Mouse (Mus musculus) splenic B cell, adult 2 months (primary cell): ENCODE data around the gene Dok5.

Experiments used
- DNase-seq: peaks from one replicate; pipeline ENCODE4 v3.0.0-alpha.2; 2011; ENCODE audit warnings: low read depth, low spot score
- H3K27me3 ChIP-seq: 2 replicates; pipeline ENCODE4 v1.6.1; 2012; ENCODE audit warnings: mild to moderate bottlenecking, low read length, moderate library complexity, mixed read lengths; ENCODE audit not compliant: control insufficient read depth, poor library complexity, insufficient read depth, severe bottlenecking
- H3K36me3 ChIP-seq: 2 replicates; pipeline ENCODE4 v1.6.1; 2012; ENCODE audit warnings: mild to moderate bottlenecking, low read length, moderate library complexity, mixed read lengths; ENCODE audit not compliant: control insufficient read depth, poor library complexity, insufficient read depth, severe bottlenecking

The Dok5 gene

GRCm38 (mm10) chr2:170795242-170795641 lies 63.6 kb downstream of the Dok5 start:
- no peak for DNase-seq
- Histone ChIP-seq H3K27me3 (no peaks in the 10 kb centered on the region), H3K36me3 (no peaks in the 10 kb centered on the region)

- DNase-seq, result no peak
- Histone ChIP-seq H3K36me3 (no peaks in the 10 kb centered on the region), H3K27me3 (no peaks in the 10 kb centered on the region)
Observed at GRCm38 (mm10) chr2:170802984-170803383, 71.4 kb downstream of the Dok5 start.

- Histone ChIP-seq H3K36me3 (no peaks in the 10 kb centered on the region), H3K27me3 (no peaks in the 10 kb centered on the region)
- DNase-seq, result no peak
Observed at GRCm38 (mm10) chr2:170807555-170808258, 76.1 kb downstream of the Dok5 start.

GRCm38 (mm10) chr2:170808259-170808789 lies 76.7 kb downstream of the Dok5 start:
- no peaks in the 10 kb centered on the region for H3K27me3 ChIP-seq
- DNase-seq, result no peak
- no peaks in the 10 kb centered on the region for H3K36me3 ChIP-seq

GRCm38 (mm10) chr2:170811356-170811755 lies 79.7 kb downstream of the Dok5 start:
- no peaks in the 10 kb centered on the region for H3K27me3 ChIP-seq
- no peak for DNase-seq
- no peaks in the 10 kb centered on the region for H3K36me3 ChIP-seq

GRCm38 (mm10) chr2:170816302-170816701 lies 84.7 kb downstream of the Dok5 start:
- Histone ChIP-seq H3K36me3 (no peaks in the 10 kb centered on the region), H3K27me3 (no peaks in the 10 kb centered on the region)
- no peak for DNase-seq

GRCm38 (mm10) chr2:170817112-170817703 lies 85.6 kb downstream of the Dok5 start:
- no peaks in the 10 kb centered on the region for H3K27me3 ChIP-seq
- no peak for DNase-seq
- no peaks in the 10 kb centered on the region for H3K36me3 ChIP-seq

GRCm38 (mm10) chr2:170826821-170827441 lies 95.3 kb downstream of the Dok5 start:
- no peak for DNase-seq
- H3K27me3 ChIP-seq, result no peaks in the 10 kb centered on the region
- H3K36me3 ChIP-seq, result no peaks in the 10 kb centered on the region

GRCm38 (mm10) chr2:170828757-170829156 lies 97.2 kb downstream of the Dok5 start:
- no peak for DNase-seq
- H3K27me3 ChIP-seq, result no peaks in the 10 kb centered on the region
- H3K36me3 ChIP-seq, result no peaks in the 10 kb centered on the region

GRCm38 (mm10) chr2:170829191-170829611 lies 97.6 kb downstream of the Dok5 start:
- Histone ChIP-seq H3K36me3 (no peaks in the 10 kb centered on the region), H3K27me3 (no peaks in the 10 kb centered on the region)
- DNase-seq, result no peak

GRCm38 (mm10) chr2:170829988-170830387 lies 98.4 kb downstream of the Dok5 start:
- DNase-seq, result no peak
- H3K36me3 ChIP-seq, result no peaks in the 10 kb centered on the region
- H3K27me3 ChIP-seq, result no peaks in the 10 kb centered on the region

GRCm38 (mm10) chr2:170836862-170837261 lies 105.3 kb downstream of the Dok5 start:
- no peaks in the 10 kb centered on the region for H3K27me3 ChIP-seq
- no peak for DNase-seq
- no peaks in the 10 kb centered on the region for H3K36me3 ChIP-seq

GRCm38 (mm10) chr2:170837363-170837762 lies 105.8 kb downstream of the Dok5 start:
- DNase-seq, result no peak
- no peaks in the 10 kb centered on the region for H3K27me3 ChIP-seq
- no peaks in the 10 kb centered on the region for H3K36me3 ChIP-seq

GRCm38 (mm10) chr2:170837824-170838557 lies 106.4 kb downstream of the Dok5 start:
- H3K27me3 ChIP-seq, result no peaks in the 10 kb centered on the region
- H3K36me3 ChIP-seq, result no peaks in the 10 kb centered on the region
- no peak for DNase-seq
